Mouse (Mus musculus): ENCODE data around the gene Vwa3b.

Gene Vwa3b

DNA sequence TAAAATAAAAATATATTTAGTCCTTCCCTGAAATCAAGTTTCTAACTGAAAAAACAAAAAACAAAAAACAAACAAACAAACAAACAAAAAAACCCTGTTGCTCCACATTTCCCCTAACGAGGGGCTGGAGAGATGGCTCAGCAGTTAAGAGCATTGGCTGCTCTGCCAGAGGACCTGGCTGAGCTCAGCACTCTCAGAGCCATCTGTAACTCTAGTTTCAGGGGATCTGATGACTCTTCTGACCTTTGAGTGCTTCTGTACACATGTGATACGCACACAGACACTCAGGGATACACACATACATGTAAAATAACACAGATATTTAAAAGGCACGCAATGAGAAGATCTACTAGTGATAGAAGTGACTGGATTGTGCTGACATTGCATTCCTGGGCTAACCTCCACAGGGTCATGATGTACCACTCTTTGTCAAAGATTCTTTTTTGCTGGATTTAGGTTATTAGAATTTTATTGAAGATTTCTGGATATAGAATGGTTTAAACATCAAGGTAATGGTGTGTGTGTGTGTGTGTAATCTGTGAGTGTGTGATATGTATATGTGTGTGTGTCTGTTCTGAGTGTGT, 14.7 kb upstream of the Vwa3b start:
- no peak for ATAC-seq (ENCODE audit: low TSS enrichment)

DNA sequence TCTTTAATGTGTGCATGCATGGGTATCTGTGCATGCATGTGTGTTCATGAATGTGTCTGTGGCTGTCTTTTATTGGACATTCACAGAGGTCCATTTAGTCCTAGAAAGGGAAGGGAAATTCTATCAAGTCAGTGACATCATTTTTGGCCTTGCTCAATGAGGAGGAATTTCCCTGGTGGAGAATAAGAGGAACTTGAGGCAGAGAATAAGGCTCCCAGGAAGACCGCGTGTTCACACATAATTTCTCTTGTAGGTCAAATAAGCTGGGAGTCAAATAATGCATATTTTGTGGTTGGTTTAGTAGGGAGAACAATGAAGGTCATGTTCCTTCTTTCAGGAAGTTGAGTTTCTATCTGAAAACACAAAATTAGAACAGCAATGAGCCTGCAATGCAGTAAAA, 13.4 kb upstream of the Vwa3b start:
- ATAC-seq (ENCODE audit: low TSS enrichment) = no peak

DNA sequence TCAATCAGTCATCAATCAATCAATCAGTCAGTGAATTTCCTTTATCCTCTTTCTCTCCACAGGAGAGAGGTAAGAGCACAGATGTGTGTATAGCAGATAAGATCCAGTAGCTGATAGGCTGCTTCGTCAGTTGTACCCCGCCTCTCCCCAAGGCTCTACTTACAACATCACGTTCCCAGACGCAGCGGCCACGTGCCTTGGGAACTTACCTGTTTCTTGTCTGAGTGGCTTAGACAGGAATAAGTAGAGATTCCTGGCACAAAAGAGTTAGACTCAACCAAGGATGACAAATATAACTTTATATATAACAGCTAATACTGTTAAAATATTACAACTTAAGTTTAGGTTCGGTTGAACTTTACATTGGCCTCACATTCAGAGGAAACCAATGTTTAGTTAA, 12.7 kb upstream of the Vwa3b start:
- ATAC-seq (ENCODE audit: low TSS enrichment) = no peak

DNA sequence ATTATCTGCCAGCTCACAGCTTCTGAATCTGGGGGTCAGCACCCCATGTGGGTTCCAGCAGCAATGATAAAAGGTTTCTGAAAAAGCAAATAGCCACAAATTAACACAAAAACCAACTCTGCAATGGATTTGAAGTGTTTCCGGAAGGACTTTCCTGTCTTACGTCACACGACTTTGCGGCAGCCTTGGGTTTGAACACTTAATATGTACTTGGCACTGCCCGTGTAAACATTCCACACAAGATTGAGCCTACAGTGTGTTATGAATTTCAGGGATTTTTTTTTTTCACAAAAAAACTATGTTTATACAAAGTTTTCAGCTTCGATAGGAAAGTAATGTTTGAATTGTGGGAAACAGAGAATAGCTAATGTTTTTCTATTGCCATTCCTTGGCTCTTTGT, 7.4 kb upstream of the Vwa3b start:
- ATAC-seq (ENCODE audit: low TSS enrichment) = no peak

DNA sequence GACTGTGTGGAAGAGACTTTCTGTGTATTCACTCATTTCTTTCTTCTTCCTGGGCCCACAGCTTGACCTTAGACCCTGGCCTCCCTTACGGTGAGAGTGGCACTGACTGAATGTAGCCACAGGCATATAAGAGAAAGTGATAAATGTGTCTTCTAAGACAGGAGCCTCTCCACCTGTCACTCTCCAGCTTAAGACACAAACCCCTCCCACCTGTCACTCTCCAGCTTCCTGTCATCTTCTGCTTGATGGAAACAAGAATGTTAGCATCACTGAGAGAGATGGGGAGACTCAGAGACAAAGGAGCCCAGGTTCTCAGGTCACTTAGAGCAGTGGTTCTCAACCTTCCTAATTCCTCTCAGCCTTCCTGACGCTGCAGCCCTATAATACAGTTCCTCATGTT, 3.7 kb upstream of the Vwa3b start:
- ATAC-seq (ENCODE audit: low TSS enrichment) = no peak

DNA sequence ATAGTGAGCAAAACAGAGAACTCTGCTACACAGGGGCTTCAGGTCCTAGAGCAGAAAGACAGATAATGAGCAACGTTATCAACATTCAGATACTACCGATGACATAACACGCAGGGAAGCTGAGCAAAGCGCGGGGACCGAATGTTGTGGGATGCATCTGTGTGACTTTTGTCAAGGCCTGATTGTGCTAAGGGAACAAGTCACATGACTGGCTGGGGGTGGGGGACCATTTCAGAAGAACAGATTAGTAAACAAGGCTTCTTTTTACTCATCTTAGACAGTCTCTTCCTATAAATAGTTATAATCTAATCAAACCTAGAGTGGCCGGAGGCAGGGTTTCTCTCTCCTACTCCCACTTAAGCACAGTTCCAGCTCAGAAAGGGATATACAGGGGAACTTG, 1.7 kb upstream of the Vwa3b start:
- no peak for ATAC-seq (ENCODE audit: low TSS enrichment)

DNA sequence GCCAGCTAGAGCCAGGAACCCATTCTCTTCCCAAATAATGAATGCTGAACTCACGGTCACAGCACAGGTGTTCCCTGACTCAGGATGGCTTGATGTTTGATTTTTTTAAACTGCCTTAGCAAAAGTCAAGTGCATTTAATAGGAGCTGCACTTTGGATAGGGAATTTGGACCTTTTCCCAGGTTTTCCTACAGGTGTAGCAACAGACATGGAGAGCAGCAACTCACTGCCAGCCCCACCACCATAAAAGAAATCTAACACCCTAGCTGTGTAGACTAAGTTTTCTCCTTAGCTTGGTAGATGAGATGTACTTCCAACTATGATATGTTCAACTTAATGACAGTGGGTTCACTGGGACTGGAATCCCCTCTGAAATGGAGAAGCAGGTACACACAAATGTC, 1.0 kb upstream of the Vwa3b start:
- ATAC-seq (ENCODE audit: low TSS enrichment) = no peak

DNA sequence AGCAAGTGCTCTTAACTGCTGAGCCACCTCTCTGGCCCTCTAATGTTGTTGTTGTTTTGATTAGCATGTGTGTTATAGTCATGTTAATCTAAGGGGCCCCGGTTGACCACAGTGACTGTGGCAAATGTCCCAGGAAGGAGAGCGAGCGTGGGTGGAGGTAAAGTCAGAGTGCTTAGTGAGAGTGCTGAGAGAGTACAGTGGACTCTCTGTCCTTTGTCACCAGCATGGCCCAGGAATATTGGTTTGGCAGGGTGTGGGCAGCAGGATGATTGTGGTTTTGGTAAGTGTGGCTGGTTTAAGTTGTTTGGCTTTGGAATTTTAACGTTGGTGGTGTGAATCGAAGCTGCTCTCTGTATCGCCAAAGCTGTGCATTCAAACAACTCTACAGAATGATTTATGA, 470 bp downstream of the Vwa3b start:
- ATAC-seq (ENCODE audit: low TSS enrichment) = no peak

DNA sequence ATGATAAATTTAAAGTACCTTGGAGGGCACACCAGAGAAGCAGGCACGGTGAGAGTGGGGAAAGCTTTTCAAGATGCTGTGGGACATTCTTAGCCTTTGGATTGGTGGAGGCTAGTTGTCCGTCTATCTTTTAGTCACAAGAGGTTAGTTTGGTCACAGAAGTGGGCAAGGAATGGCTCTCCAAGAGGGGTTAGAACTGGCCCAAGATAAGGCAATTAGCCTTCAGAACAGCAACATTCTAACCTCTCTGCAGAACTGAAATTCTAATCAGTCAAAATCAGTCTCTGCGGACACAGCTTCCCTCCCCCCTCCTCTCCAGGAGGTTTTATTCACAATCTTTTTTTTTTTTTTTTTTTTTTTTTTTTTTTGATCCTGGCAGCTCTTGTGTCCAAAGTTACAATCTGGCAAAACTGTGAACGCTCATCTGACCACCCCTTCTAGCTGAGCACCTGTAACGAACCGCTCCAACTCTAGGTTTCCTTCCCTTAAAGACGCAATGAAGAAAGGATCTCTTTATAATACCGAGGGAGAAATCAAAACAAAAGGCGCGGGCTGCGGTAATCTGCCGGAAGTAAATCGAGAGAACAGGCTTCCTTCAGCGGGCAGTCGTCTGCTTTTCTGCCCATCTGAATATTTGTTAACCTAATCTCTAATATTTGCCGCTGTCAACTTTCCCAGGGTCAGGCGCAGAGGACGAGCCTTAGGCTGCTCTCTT, 2.2 kb downstream of the Vwa3b start:
- ATAC-seq (ENCODE audit: low TSS enrichment) = no peak

DNA sequence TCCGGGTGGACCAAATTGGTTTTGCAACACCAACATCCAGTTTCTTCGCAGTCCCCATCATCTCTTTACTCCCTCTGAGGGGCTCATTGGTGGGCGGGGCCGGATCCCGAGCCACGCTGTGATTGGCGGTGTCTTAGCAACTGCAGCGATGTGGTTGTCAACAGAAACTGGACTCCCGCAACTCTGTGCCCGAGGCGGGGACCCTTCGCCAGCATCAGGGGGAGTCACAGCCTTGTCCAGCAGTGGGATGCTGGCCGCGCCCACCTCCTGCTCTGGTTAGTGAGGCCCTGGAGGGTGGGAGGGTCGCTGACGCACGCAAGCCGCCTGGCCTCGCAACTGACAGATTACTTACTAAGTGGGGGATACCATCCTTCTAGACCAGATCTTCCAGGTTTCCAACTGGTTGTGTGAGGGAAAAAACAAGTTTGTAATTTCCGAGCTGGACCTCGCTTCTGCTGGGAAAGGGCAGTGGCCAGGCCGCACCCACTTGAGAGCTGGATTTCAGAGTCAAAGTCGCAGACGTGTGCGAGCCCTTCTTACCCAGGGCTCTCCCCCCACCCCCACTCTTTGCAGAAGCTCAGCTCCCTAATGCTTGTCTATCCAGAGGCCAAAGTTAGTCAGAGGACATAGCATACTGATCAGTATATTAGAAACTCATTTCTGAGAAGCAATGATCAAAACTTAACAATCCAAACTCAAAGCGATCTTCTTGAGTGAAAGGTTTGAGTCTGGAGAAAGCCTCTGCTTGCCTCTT, 2.9 kb downstream of the Vwa3b start:
- peak; percentile 76; the same call in 1 of the 2 replicates for ATAC-seq (ENCODE audit: low TSS enrichment)

DNA sequence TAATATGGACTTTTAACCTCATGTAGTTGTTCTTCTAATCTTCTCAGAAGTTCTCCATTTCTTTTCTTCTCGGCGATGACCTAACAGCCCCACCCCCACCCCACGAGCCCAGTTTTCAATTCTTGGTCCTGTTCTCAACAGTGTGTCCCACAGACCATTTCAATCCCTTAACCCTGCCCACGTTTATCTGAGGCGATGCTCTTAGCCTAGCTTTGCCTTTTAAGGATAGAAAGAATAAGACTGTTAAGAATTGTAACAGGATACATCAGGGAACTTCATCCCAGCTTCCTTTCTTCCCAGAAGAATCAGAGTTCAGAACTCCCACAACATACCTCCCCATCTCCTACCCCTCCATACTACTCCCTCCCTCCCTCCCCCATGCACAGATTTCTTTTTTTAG, 3.5 kb downstream of the Vwa3b start:
- no peak for ATAC-seq (ENCODE audit: low TSS enrichment)

DNA sequence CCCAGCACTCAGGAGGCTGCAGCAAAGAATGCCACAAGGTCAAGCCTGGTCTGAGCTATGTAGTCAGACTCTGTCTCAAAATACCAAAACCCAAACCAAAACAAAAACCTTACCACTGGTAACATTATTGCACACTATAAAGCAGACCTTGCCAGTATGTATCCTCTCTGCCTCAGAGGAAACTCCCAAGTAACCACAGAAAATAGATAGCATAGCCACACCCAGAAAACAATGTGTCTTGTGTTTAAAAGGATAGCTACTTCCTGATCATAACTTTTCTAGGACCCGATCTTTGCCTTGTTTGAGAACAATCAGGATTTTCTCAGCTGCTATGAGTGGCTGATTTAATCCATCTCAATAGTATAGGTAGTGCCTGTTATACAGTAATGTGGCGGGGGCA, 4.3 kb downstream of the Vwa3b start:
- ATAC-seq (ENCODE audit: low TSS enrichment) = no peak

DNA sequence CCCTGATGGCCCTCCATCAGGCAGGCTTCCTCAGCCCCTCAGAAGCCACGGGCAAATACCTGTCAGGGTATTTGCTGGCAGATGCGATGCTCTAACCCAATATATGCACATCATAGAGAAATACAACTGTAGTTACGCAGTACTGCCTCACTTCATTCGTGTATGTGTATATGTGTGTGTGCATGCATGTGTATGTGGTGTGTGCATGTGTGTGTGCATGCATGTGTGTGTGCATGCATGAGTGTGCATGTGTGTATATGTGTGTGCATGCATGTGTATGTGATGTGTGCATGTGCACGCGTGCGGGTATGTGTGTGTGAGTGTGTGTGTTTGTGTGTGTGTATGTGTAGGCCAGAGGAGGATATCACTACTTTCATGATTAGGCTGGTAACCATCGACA, 9.5 kb downstream of the Vwa3b start:
- ATAC-seq (ENCODE audit: low TSS enrichment) = no peak

DNA sequence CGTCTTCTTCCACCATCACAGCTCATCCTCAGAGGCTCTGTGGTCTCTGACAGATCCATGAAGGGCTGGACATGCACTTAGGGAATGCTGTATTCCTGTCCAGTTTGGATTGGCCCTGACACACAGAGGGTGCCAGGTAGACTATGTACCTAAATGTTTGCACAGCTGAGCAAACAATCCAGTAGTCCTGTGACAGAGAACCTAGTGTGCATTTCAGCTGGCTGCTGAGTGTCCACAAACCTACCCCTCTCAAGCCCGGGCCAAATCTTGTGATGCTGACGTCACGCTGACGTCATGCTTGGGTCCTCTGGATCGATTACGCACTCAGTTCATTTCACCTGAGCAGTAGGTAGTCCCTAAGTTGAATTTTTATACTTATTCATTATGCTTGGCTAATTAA, 14.7 kb downstream of the Vwa3b start:
- no peak for ATAC-seq (ENCODE audit: low TSS enrichment)

DNA sequence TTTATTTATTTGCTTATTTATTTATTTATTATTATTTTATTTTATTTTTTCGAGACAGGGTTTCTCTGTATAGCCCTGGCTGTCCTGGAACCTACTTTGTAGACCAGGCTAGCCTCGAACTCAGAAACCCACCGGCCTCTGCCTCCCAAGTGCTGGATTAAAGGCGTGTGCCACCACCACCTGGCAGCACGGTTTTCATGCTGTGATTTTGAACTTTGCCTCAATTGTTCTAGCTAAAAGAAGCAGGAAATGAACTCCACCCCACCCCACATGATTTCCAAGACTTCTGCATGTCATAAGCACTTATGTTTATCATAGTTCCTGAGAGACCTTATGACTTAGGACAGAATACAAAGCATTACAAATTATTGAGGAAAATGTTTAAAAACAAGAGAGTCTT, 15.5 kb downstream of the Vwa3b start:
- no peak for ATAC-seq (ENCODE audit: low TSS enrichment)

DNA sequence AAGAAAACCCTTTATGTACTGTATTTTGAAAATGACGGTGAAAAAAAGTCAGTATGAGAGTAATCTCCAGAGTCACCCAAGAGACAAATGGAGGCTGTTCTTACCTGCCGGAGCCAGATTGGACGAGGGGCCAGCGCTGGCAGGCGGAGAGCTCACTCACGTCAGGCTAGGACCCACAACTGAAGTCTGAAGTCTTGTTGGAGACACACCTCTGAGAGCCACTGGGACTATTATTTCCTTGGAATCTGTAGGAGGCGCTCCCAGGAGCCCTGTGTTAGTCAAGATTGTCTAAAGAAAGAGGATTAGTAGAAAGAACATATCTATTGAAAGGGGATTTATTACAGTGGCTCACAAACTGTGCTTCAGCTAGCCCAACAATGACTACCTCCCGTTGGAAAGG, 16.4 kb downstream of the Vwa3b start:
- ATAC-seq (ENCODE audit: low TSS enrichment) = no peak

DNA sequence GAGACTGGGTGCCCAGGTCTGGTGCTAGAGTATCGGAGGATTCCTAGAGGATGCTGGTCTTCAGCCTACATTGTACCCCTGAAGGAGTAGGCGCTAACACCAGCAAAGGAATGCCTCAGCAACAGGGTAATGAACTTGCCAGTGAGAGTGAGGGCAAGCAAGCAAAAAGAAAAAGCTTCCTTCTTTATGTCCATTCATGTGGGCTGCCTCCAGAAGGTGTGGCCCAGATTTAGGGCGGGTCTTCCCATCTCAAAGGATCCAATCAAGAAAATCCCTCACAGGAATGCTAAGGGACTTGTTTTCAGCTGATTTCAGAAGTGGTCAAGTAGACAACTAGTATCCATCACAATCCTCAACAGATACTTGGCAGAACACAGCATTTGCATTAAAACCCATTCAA, 16.8 kb downstream of the Vwa3b start:
- ATAC-seq (ENCODE audit: low TSS enrichment) = no peak

DNA sequence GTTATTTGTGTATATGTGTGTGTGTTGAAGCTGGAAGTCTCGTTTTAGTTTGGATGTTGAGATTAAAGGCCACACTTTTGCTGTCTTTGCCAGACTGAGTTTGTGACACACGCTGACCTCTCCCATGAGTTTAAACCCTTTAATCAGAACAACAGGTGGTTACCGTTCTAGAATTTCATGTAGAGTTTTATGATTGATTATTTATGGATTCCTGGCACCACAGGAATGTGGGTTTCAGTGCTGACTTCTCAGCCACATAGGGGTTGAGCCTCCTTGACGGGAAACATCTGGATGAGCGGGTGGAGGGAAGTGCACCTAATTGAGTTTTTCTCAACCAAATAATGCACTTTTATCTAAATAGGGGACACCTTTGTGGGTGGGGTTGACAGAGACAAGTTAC, 19.1 kb downstream of the Vwa3b start:
- no peak for ATAC-seq (ENCODE audit: low TSS enrichment)

DNA sequence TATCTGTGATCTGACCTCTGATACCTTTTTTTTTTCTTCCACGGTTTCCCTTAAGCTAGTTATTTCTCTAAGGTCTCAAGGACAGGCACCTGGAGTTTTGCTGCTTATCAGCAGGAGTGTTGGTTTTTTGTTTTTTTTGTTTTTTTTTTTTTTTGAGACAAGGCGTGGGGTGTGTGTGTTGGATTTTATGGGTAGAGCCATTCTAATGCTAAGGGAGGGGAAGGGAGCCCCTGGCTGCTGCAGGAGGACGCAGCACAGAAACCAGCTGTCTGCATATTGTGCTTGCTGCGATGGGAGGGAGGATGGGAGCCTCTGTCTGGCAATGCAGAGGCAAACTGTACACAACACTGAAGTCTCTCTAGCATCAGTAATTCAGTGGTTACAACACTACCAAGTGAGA, 22.8 kb downstream of the Vwa3b start:
- ATAC-seq (ENCODE audit: low TSS enrichment) = no peak

DNA sequence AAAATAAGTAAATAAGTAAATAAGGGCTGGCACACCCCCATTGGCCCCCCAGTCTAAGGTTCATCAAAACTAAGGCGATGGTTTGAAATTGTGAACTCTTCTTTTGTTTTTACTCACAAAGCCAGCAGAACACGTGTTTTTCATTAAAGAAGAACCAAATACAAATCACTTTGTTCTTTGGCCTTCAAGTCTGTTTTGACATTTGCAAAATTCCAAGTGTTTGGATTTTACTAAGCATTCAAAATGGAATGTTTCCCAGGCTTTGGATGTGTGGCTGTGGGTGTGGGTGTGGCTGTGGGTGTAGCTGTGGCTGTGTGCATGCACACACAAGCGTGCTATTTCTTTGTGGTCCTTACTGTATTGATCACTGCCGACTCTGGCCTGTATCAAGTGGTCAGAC, 27.3 kb downstream of the Vwa3b start:
- no peak for ATAC-seq (ENCODE audit: low TSS enrichment)

DNA sequence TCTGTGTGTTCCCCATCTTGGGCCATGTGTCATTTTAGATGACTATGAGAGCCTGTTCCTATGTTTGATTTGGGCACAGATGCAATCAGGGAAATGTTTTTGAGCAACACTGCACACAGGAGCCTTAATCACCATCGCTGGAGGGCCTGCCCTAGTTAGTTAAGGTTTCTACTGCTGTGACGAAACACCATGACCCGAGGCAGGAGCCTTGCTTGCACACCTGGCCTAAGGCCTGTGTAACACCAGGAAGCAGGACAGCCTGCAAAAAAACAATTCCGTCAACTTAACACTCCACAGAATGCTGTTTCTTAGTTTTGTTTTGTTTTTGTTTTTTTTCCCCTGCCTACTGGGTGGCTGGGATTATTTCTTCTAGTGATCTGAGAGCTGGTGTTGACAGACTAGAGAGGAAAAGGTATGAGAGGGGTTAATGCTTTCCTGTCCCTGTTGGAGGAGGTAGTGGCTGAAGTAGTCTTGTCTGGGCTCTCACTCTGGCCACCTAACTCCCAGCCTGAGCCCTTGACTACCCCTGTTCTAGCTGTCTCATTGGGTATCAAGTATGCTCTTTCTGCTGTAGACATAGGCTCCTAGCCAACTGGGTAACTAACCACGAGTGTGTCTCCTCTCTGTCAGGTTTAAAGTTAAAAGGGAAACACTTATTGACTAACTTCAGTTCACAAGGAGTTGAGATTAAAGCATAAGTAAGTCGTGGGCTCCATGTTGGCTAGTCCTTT, 30.6 kb downstream of the Vwa3b start:
- ATAC-seq (ENCODE audit: low TSS enrichment) = no peak

DNA sequence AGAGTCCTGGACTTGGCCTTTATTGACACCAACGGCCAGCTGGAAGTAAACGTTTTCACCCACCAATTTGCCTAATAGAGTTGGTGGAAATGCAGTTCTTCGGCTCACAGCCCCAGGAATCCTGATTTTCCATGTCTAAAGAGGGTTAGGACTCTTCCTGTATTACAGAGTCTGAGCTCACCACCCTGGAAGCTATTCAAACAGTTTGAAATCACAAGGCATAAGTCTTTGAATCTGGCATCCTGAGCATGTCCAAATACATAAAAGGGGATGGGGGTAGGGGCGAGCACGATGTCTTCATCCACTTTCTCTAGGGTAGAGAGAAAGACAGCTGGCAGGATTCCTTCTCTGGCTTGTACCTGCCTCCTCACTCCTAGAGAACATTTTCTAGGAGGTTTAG, 34.5 kb downstream of the Vwa3b start:
- no peak for ATAC-seq (ENCODE audit: low TSS enrichment)

DNA sequence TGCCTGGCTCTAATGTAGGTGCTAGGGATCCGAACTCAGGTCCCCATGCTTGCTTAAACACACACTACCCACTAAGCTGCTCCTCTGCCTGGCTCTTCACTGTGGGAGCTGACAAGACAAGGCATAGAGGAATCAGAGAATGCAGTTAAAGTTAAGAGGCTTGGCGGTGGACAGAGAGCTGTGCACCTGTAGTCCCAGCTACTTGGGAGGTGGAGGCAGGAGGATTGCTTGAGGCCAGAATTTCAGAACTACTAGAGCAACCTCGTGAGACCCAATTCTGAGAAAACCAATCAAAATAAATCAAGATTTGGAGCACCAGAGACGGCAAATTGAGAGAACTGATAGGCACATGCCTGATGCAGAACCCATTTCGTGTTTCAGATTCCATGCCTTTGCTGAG, 36.7 kb downstream of the Vwa3b start:
- no peak for ATAC-seq (ENCODE audit: low TSS enrichment)
